Mouse (Mus musculus): ENCODE data around the gene Abcc2. TPM values are rescaled to one million over a fixed set of nuclear protein-coding genes. Genes with fewer than 3 reads are reported as not detected.

The Abcc2 gene
- total RNA-seq, 2 experiments from 2014 or later, result 0.05 TPM

- DNase-seq (ENCODE audit: low spot score in 2 of 2), result no peak
Observed at GRCm38 (mm10) chr19:43850026-43850425, 68.0 kb downstream of the Abcc2 start.

- no peak for DNase-seq (ENCODE audit: low spot score in 2 of 2)
Observed at GRCm38 (mm10) chr19:43851996-43852630, 70.1 kb downstream of the Abcc2 start.

- no peak for DNase-seq (ENCODE audit: low spot score in 2 of 2)
Observed at GRCm38 (mm10) chr19:43852837-43853545, 71.0 kb downstream of the Abcc2 start.

- DNase-seq (ENCODE audit: low spot score in 2 of 2), result no peak
Observed at GRCm38 (mm10) chr19:43857347-43857746, 75.4 kb downstream of the Abcc2 start.

- no peak for DNase-seq (ENCODE audit: low spot score in 2 of 2)
Observed at GRCm38 (mm10) chr19:43870418-43870817, 88.4 kb downstream of the Abcc2 start.

GRCm38 (mm10) chr19:43874351-43874750 is 92.4 kb downstream of the Abcc2 start:
- no peak for DNase-seq (ENCODE audit: low spot score in 2 of 2)

- DNase-seq (ENCODE audit: low spot score in 2 of 2), result no peak
Observed at GRCm38 (mm10) chr19:43875996-43876395, 94.0 kb downstream of the Abcc2 start.

GRCm38 (mm10) chr19:43877364-43877763 is 95.4 kb downstream of the Abcc2 start:
- DNase-seq (ENCODE audit: low spot score in 2 of 2), result no peak

- no peak for DNase-seq (ENCODE audit: low spot score in 2 of 2)
Observed at GRCm38 (mm10) chr19:43878111-43879092, 96.4 kb downstream of the Abcc2 start.

- peak; percentile 41 to 61 for DNase-seq (ENCODE audit: low spot score in 2 of 2)
Observed at GRCm38 (mm10) chr19:43879401-43880212, 97.6 kb downstream of the Abcc2 start.

GRCm38 (mm10) chr19:43880420-43880819 is 98.4 kb downstream of the Abcc2 start:
- no peak for DNase-seq (ENCODE audit: low spot score in 2 of 2)

- no peak for DNase-seq (ENCODE audit: low spot score in 2 of 2)
Observed at GRCm38 (mm10) chr19:43881615-43882014, 99.6 kb downstream of the Abcc2 start.

- DNase-seq (ENCODE audit: low spot score in 2 of 2), result no peak
Observed at GRCm38 (mm10) chr19:43882895-43883573, 101.0 kb downstream of the Abcc2 start.

- DNase-seq (ENCODE audit: low spot score in 2 of 2), result no peak
Observed at GRCm38 (mm10) chr19:43884668-43885498, 102.9 kb downstream of the Abcc2 start.

GRCm38 (mm10) chr19:43886371-43887099 is 104.5 kb downstream of the Abcc2 start:
- DNase-seq (ENCODE audit: low spot score in 2 of 2), result no peak

GRCm38 (mm10) chr19:43887242-43887641 is 105.2 kb downstream of the Abcc2 start:
- DNase-seq (ENCODE audit: low spot score in 2 of 2), result no peak

GRCm38 (mm10) chr19:43887725-43888124 is 105.7 kb downstream of the Abcc2 start:
- no peak for DNase-seq (ENCODE audit: low spot score in 2 of 2)

Measured in left cerebral cortex, adult 18-20 months (tissue).